Mouse (Mus musculus): Measurements from ENCODE around the gene Mctp2. TPM values are rescaled to one million over a fixed set of nuclear protein-coding genes. Genes with fewer than 3 reads are reported as not detected.

The Mctp2 gene
- 0.34 TPM in 2 replicates for polyA plus RNA-seq (2012; rRNA removed)

- under 1% methylated on average over 28 of the region's 28 CpGs for WGBS
- no peaks in the 10 kb centered on the region for H3K27me3 ChIP-seq (ENCODE audit: control insufficient read depth, insufficient read depth, low read length)
- H3K4me1 ChIP-seq (ENCODE audit: control insufficient read depth, insufficient read depth, insufficient read length, low read length), result peaks cover 4% of the 10 kb centered on the region
- no peaks in the 10 kb centered on the region for H3K36me3 ChIP-seq (ENCODE audit: control insufficient read depth, insufficient read depth, low read length)
- no peak for TF ChIP-seq CTCF (IDR thresholded peaks at IDR 0.05; ENCODE audit: extremely low read depth, insufficient read length, insufficient replicate concordance, low read depth, low read length)
- peak; percentile 12; the same call in 1 of the 2 replicates for TF ChIP-seq POLR2A (IDR thresholded peaks at IDR 0.05; ENCODE audit: low read depth, low read length)
- H3K4me3 ChIP-seq (ENCODE audit: low read depth, low read length), result peak within 1 kb of the TSS; percentile 89
- peak within 1 kb of the TSS; percentile 50; the same call in 1 of the 2 replicates for H3K27ac ChIP-seq (ENCODE audit: insufficient read depth, low read depth, low read length)
These were observed at the start of gene Mctp2 for GRCm38 (mm10) chr7:72306382-72306841. Mctp2 (minus strand) TSS chr7:72306608.

- H3K4me3 ChIP-seq (ENCODE audit: low read depth, low read length), result no peak overlapping the region
- no peak overlapping the region for H3K27ac ChIP-seq (ENCODE audit: insufficient read depth, low read depth, low read length)
- H3K27me3 ChIP-seq (ENCODE audit: control insufficient read depth, insufficient read depth, low read length), result no peaks in the 10 kb centered on the region
- no peaks in the 10 kb centered on the region for H3K4me1 ChIP-seq (ENCODE audit: control insufficient read depth, insufficient read depth, insufficient read length, low read length)
- no peaks in the 10 kb centered on the region for H3K36me3 ChIP-seq (ENCODE audit: control insufficient read depth, insufficient read depth, low read length)
- no peak for TF ChIP-seq CTCF (IDR thresholded peaks at IDR 0.05; ENCODE audit: extremely low read depth, insufficient read length, insufficient replicate concordance, low read depth, low read length)
- TF ChIP-seq POLR2A (IDR thresholded peaks at IDR 0.05; ENCODE audit: low read depth, low read length), result no peak
These were observed 39.5 kb upstream of the Mctp2 start for GRCm38 (mm10) chr7:72345901-72346300.

GRCm38 (mm10) chr7:72343751-72344150, 37.3 kb upstream of the Mctp2 start:
- TF ChIP-seq CTCF (IDR thresholded peaks at IDR 0.05; ENCODE audit: extremely low read depth, insufficient read length, insufficient replicate concordance, low read depth, low read length) (no peak; the same call in 1 of the 2 replicates), POLR2A (IDR thresholded peaks at IDR 0.05; ENCODE audit: low read depth, low read length) (no peak)
- no peak overlapping the region for H3K27ac ChIP-seq (ENCODE audit: insufficient read depth, low read depth, low read length)
- H3K27me3 ChIP-seq (ENCODE audit: control insufficient read depth, insufficient read depth, low read length), result no peaks in the 10 kb centered on the region
- 68% methylated on average over 2 of the region's 2 CpGs for WGBS
- H3K4me1 ChIP-seq (ENCODE audit: control insufficient read depth, insufficient read depth, insufficient read length, low read length), result no peaks in the 10 kb centered on the region
- no peak overlapping the region for H3K4me3 ChIP-seq (ENCODE audit: low read depth, low read length)
- no peaks in the 10 kb centered on the region for H3K36me3 ChIP-seq (ENCODE audit: control insufficient read depth, insufficient read depth, low read length)

- no peaks in the 10 kb centered on the region for H3K27me3 ChIP-seq (ENCODE audit: control insufficient read depth, insufficient read depth, low read length)
- H3K4me1 ChIP-seq (ENCODE audit: control insufficient read depth, insufficient read depth, insufficient read length, low read length), result no peaks in the 10 kb centered on the region
- H3K27ac ChIP-seq (ENCODE audit: insufficient read depth, low read depth, low read length), result no peak overlapping the region
- H3K4me3 ChIP-seq (ENCODE audit: low read depth, low read length), result no peak overlapping the region
- 44% methylated on average over 2 of the region's 2 CpGs for WGBS
- no peak for TF ChIP-seq CTCF (IDR thresholded peaks at IDR 0.05; ENCODE audit: extremely low read depth, insufficient read length, insufficient replicate concordance, low read depth, low read length)
- TF ChIP-seq POLR2A (IDR thresholded peaks at IDR 0.05; ENCODE audit: low read depth, low read length), result no peak
- no peaks in the 10 kb centered on the region for H3K36me3 ChIP-seq (ENCODE audit: control insufficient read depth, insufficient read depth, low read length)
These were observed 36.4 kb upstream of the Mctp2 start for GRCm38 (mm10) chr7:72342822-72343221.

DNA sequence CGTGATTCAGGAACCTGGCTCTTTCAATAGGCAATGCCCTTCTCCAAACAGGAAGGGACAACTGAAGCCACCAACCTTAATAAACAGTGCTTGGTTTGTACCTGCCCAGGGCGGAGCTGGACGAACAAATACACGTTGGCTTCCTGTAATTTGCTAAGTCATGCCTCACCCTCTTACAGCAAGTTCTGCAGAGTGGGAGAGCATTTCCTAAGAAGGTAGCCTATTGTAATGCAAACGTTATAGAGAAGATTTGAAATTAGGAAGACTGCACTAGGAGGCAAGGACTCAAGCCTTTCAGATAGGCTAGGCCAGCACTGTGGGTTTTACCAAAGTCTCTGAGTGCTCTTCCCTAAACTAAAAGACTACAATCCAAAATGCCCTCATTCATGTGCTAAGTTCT, 19.6 kb upstream of the Mctp2 start:
- 33% methylated on average over 5 of the region's 5 CpGs for WGBS

GRCm38 (mm10) chr7:72320906-72321305, 14.5 kb upstream of the Mctp2 start:
- Histone ChIP-seq H3K4me3 (ENCODE audit: low read depth, low read length) (no peak overlapping the region), H3K27ac (ENCODE audit: insufficient read depth, low read depth, low read length) (no peak overlapping the region)
- 67% methylated on average over 4 of the region's 4 CpGs for WGBS

More for the DNA sequence above, 19.6 kb upstream of the Mctp2 start:
- no peak for TF ChIP-seq POLR2A (IDR thresholded peaks at IDR 0.05; ENCODE audit: low read depth, low read length)
- TF ChIP-seq CTCF (IDR thresholded peaks at IDR 0.05; ENCODE audit: extremely low read depth, insufficient read length, insufficient replicate concordance, low read depth, low read length), result no peak
- Histone ChIP-seq H3K36me3 (ENCODE audit: control insufficient read depth, insufficient read depth, low read length) (no peaks in the 10 kb centered on the region), H3K4me3 (ENCODE audit: low read depth, low read length) (no peak overlapping the region), H3K27me3 (ENCODE audit: control insufficient read depth, insufficient read depth, low read length) (no peaks in the 10 kb centered on the region), H3K27ac (ENCODE audit: insufficient read depth, low read depth, low read length) (no peak overlapping the region), H3K4me1 (ENCODE audit: control insufficient read depth, insufficient read depth, insufficient read length, low read length) (no peaks in the 10 kb centered on the region)

DNA sequence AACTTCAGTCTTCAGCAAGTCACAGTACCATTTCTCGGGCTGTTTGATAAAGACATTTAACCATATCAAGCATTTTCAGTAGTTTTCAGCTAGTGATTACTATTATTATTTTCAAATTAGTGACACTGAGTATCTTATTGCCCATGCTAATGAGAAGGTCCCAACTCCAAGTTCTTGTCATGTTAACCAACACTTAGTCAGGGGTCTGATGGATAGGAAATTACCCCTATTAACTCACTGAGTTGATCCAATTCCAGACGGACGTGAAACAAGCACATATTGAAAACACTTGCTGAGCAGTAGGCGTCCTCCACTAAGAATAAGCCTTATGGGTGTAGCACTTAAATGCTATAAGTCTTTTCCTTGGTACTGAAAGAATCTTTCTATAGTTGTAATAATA, 14.0 kb upstream of the Mctp2 start:
- WGBS, result 90% methylated on average over 4 of the region's 4 CpGs
- no peaks in the 10 kb centered on the region for H3K27me3 ChIP-seq (ENCODE audit: control insufficient read depth, insufficient read depth, low read length)
- H3K27ac ChIP-seq (ENCODE audit: insufficient read depth, low read depth, low read length), result no peak overlapping the region
- H3K36me3 ChIP-seq (ENCODE audit: control insufficient read depth, insufficient read depth, low read length), result no peaks in the 10 kb centered on the region
- no peak overlapping the region for H3K4me3 ChIP-seq (ENCODE audit: low read depth, low read length)
- no peaks in the 10 kb centered on the region for H3K4me1 ChIP-seq (ENCODE audit: control insufficient read depth, insufficient read depth, insufficient read length, low read length)
- TF ChIP-seq POLR2A (IDR thresholded peaks at IDR 0.05; ENCODE audit: low read depth, low read length) (no peak), CTCF (IDR thresholded peaks at IDR 0.05; ENCODE audit: extremely low read depth, insufficient read length, insufficient replicate concordance, low read depth, low read length) (no peak)

More at GRCm38 (mm10) chr7:72320906-72321305, 14.5 kb upstream of the Mctp2 start:
- H3K27me3 ChIP-seq (ENCODE audit: control insufficient read depth, insufficient read depth, low read length), result no peaks in the 10 kb centered on the region
- TF ChIP-seq POLR2A (IDR thresholded peaks at IDR 0.05; ENCODE audit: low read depth, low read length) (no peak), CTCF (IDR thresholded peaks at IDR 0.05; ENCODE audit: extremely low read depth, insufficient read length, insufficient replicate concordance, low read depth, low read length) (no peak)
- H3K4me1 ChIP-seq (ENCODE audit: control insufficient read depth, insufficient read depth, insufficient read length, low read length), result no peaks in the 10 kb centered on the region
- no peaks in the 10 kb centered on the region for H3K36me3 ChIP-seq (ENCODE audit: control insufficient read depth, insufficient read depth, low read length)
